Mouse (Mus musculus): ENCODE measurements around the gene AI481877. TPM values are rescaled to one million over a fixed set of nuclear protein-coding genes. Genes with fewer than 3 reads are reported as not detected.

AI481877 gene
- polyA plus RNA-seq, 1 experiment from 2014 or later, result not detected

GRCm38 (mm10) chr4:59007016-59007415 is 131.8 kb downstream of the AI481877 start:
- Histone ChIP-seq H3K27ac (replicated peaks; ENCODE audit: low read depth, low read length) (no peak overlapping the region), H3K27me3 (ENCODE audit: control insufficient read depth, insufficient read depth, low read length) (no peaks in the 10 kb centered on the region), H3K9ac (replicated peaks; ENCODE audit: low read length) (no peak overlapping the region), H3K36me3 (ENCODE audit: control insufficient read depth, insufficient read depth, low read length) (no peaks in the 10 kb centered on the region), H3K4me1 (ENCODE audit: control insufficient read depth, insufficient read depth, low read length) (peaks cover 18% of the 10 kb centered on the region), H3K4me3 (replicated peaks; ENCODE audit: low read depth, low read length) (no peak overlapping the region), H3K9me3 (ENCODE audit: control insufficient read depth, low read length) (no peaks in the 10 kb centered on the region), H3K4me2 (ENCODE audit: low read length) (no peak overlapping the region)
- ATAC-seq (ENCODE audit: low FRiP score, low TSS enrichment), result no peak
- 27% methylated on average over 6 of the region's 6 CpGs for WGBS
- no peak for DNase-seq

- H3K4me1 ChIP-seq (ENCODE audit: control insufficient read depth, insufficient read depth, low read length), result peaks cover 18% of the 10 kb centered on the region
- DNase-seq (no peak), ATAC-seq (ENCODE audit: low FRiP score, low TSS enrichment) (no peak)
- H3K4me2 ChIP-seq (ENCODE audit: low read length), result no peak overlapping the region
- 66% methylated on average over 8 of the region's 8 CpGs for WGBS
- H3K4me3 ChIP-seq (replicated peaks; ENCODE audit: low read depth, low read length), result no peak overlapping the region
- no peak overlapping the region for H3K27ac ChIP-seq (replicated peaks; ENCODE audit: low read depth, low read length)
- no peaks in the 10 kb centered on the region for H3K36me3 ChIP-seq (ENCODE audit: control insufficient read depth, insufficient read depth, low read length)
- H3K9me3 ChIP-seq (ENCODE audit: control insufficient read depth, low read length), result no peaks in the 10 kb centered on the region
- no peaks in the 10 kb centered on the region for H3K27me3 ChIP-seq (ENCODE audit: control insufficient read depth, insufficient read depth, low read length)
- no peak overlapping the region for H3K9ac ChIP-seq (replicated peaks; ENCODE audit: low read length)
Measured at GRCm38 (mm10) chr4:59006211-59006610, 132.6 kb downstream of the AI481877 start.

DNA sequence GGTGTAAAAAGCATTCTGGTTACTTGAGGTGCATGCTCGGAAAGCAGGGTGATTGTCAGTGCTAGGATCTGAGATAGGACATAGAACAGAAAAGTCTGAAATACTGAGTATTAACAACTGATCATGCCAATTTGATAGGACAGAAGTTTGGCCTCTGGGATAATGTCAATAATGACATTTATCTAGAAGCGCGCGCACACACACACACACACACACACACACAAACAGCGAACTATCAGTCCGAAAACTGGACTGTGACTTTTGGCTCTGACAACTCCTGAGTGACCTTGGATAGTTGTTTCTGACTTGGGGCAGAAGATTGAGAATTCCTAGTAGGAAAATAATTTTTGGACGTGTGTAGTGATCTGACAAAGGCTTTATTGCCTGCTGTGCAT is 135.0 kb downstream of the AI481877 start:
- Histone ChIP-seq H3K36me3 (ENCODE audit: control insufficient read depth, insufficient read depth, low read length) (no peaks in the 10 kb centered on the region), H3K9ac (replicated peaks; ENCODE audit: low read length) (peak overlapping the region; percentile 88), H3K9me3 (ENCODE audit: control insufficient read depth, low read length) (no peaks in the 10 kb centered on the region), H3K4me3 (replicated peaks; ENCODE audit: low read depth, low read length) (peak overlapping the region; percentile 91), H3K4me1 (ENCODE audit: control insufficient read depth, insufficient read depth, low read length) (peaks cover 18% of the 10 kb centered on the region), H3K27ac (replicated peaks; ENCODE audit: low read depth, low read length) (no peak overlapping the region), H3K27me3 (ENCODE audit: control insufficient read depth, insufficient read depth, low read length) (no peaks in the 10 kb centered on the region), H3K4me2 (ENCODE audit: low read length) (peak overlapping the region; percentile 74)
- DNase-seq, result no peak
- 43% methylated on average over 7 of the region's 7 CpGs for WGBS
- ATAC-seq (ENCODE audit: low FRiP score, low TSS enrichment), result no peak

GRCm38 (mm10) chr4:59002948-59003805 is 135.6 kb downstream of the AI481877 start, which contains the start of gene Gm20503:
Gene Gm20503 (plus strand): TSS chr4:59003210.
- Histone ChIP-seq H3K9me3 (ENCODE audit: control insufficient read depth, low read length) (no peaks in the 10 kb centered on the region), H3K27me3 (ENCODE audit: control insufficient read depth, insufficient read depth, low read length) (no peaks in the 10 kb centered on the region), H3K27ac (replicated peaks; ENCODE audit: low read depth, low read length) (peak within 1 kb of the TSS; percentile 90), H3K9ac (replicated peaks; ENCODE audit: low read length) (peak within 1 kb of the TSS; percentile 88), H3K4me3 (replicated peaks; ENCODE audit: low read depth, low read length) (peak within 1 kb of the TSS; percentile 91), H3K4me1 (ENCODE audit: control insufficient read depth, insufficient read depth, low read length) (peaks cover 18% of the 10 kb centered on the region), H3K36me3 (ENCODE audit: control insufficient read depth, insufficient read depth, low read length) (no peaks in the 10 kb centered on the region), H3K4me2 (ENCODE audit: low read length) (peak within 1 kb of the TSS; percentile 74)
- under 1% methylated on average over 74 of the region's 89 CpGs for WGBS
- DNase-seq (peak; percentile 98), ATAC-seq (ENCODE audit: low FRiP score, low TSS enrichment) (peak; percentile 98)

DNA sequence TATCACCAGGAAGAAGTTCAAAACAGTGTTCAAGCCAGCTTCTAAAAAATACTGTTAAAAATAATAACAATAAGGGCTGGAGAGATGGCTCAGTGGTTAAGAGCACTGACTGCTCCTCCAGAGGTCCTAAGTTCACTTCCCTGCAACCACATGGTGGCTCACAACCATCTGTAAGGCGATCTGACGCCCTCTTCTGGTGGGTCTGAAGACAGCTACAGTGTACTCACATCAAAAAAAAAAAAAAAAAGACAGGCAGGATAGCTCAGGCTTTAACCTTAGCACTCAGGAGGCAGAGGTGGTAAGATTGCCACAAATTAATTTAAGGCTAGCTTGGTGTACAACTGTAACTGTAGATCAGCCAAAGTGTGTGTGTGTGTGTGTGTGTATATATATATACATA is 138.2 kb downstream of the AI481877 start:
- Histone ChIP-seq H3K27me3 (ENCODE audit: control insufficient read depth, insufficient read depth, low read length) (no peaks in the 10 kb centered on the region), H3K9ac (replicated peaks; ENCODE audit: low read length) (no peak overlapping the region), H3K9me3 (ENCODE audit: control insufficient read depth, low read length) (no peaks in the 10 kb centered on the region), H3K27ac (replicated peaks; ENCODE audit: low read depth, low read length) (no peak overlapping the region), H3K4me2 (ENCODE audit: low read length) (no peak overlapping the region), H3K36me3 (ENCODE audit: control insufficient read depth, insufficient read depth, low read length) (no peaks in the 10 kb centered on the region), H3K4me1 (ENCODE audit: control insufficient read depth, insufficient read depth, low read length) (peaks cover 18% of the 10 kb centered on the region), H3K4me3 (replicated peaks; ENCODE audit: low read depth, low read length) (no peak overlapping the region)
- 0% methylated on average over 2 of the region's 2 CpGs for WGBS
- DNase-seq, result peak; percentile 25
- no peak for ATAC-seq (ENCODE audit: low FRiP score, low TSS enrichment)

GRCm38 (mm10) chr4:58999686-59000085 is 139.1 kb downstream of the AI481877 start:
- Histone ChIP-seq H3K9ac (replicated peaks; ENCODE audit: low read length) (no peak overlapping the region), H3K27me3 (ENCODE audit: control insufficient read depth, insufficient read depth, low read length) (no peaks in the 10 kb centered on the region), H3K4me3 (replicated peaks; ENCODE audit: low read depth, low read length) (no peak overlapping the region), H3K36me3 (ENCODE audit: control insufficient read depth, insufficient read depth, low read length) (no peaks in the 10 kb centered on the region), H3K4me2 (ENCODE audit: low read length) (no peak overlapping the region), H3K4me1 (ENCODE audit: control insufficient read depth, insufficient read depth, low read length) (peaks cover 13% of the 10 kb centered on the region), H3K9me3 (ENCODE audit: control insufficient read depth, low read length) (no peaks in the 10 kb centered on the region), H3K27ac (replicated peaks; ENCODE audit: low read depth, low read length) (no peak overlapping the region)
- ATAC-seq (ENCODE audit: low FRiP score, low TSS enrichment) (no peak), DNase-seq (peak; percentile 85)
- WGBS, result 4% methylated on average over 2 of the region's 2 CpGs

GRCm38 (mm10) chr4:58998688-58999087 is 140.1 kb downstream of the AI481877 start:
- no peak overlapping the region for H3K9ac ChIP-seq (replicated peaks; ENCODE audit: low read length)
- ATAC-seq (ENCODE audit: low FRiP score, low TSS enrichment), result no peak
- H3K27me3 ChIP-seq (ENCODE audit: control insufficient read depth, insufficient read depth, low read length), result no peaks in the 10 kb centered on the region
- 91% methylated on average over 1 of the region's 1 CpGs for WGBS
- H3K36me3 ChIP-seq (ENCODE audit: control insufficient read depth, insufficient read depth, low read length), result no peaks in the 10 kb centered on the region
- no peak overlapping the region for H3K4me3 ChIP-seq (replicated peaks; ENCODE audit: low read depth, low read length)
- no peak for DNase-seq
- H3K27ac ChIP-seq (replicated peaks; ENCODE audit: low read depth, low read length), result no peak overlapping the region
- no peak overlapping the region for H3K4me2 ChIP-seq (ENCODE audit: low read length)
- H3K4me1 ChIP-seq (ENCODE audit: control insufficient read depth, insufficient read depth, low read length), result peaks cover 3% of the 10 kb centered on the region; the same call in 1 of the 2 replicates
- H3K9me3 ChIP-seq (ENCODE audit: control insufficient read depth, low read length), result no peaks in the 10 kb centered on the region

DNA sequence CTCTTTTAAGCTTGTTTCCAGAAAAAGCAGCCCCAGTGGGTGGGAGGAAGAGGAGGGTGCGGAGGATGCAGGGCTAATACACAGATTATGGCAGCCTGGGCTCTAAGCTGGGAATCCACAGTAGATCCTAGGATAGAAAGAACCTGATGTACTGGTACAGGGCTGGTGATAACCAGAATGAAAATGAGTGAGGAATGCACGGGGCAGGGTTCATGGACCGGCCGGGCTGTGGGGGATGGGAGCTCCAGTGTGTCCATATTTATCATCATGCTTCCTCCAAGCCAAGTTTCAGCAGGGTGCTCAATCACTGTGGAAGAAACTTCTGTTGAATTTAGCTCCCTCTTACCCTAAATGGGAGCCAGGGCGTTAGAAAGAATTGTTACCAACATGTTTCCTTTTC is 141.7 kb downstream of the AI481877 start:
- H3K4me3 ChIP-seq (replicated peaks; ENCODE audit: low read depth, low read length), result no peak overlapping the region
- 87% methylated on average over 5 of the region's 5 CpGs for WGBS
- H3K9me3 ChIP-seq (ENCODE audit: control insufficient read depth, low read length), result no peaks in the 10 kb centered on the region
- no peaks in the 10 kb centered on the region for H3K27me3 ChIP-seq (ENCODE audit: control insufficient read depth, insufficient read depth, low read length)
- H3K4me2 ChIP-seq (ENCODE audit: low read length), result no peak overlapping the region
- H3K9ac ChIP-seq (replicated peaks; ENCODE audit: low read length), result no peak overlapping the region
- ATAC-seq (ENCODE audit: low FRiP score, low TSS enrichment) (no peak), DNase-seq (no peak)
- H3K27ac ChIP-seq (replicated peaks; ENCODE audit: low read depth, low read length), result no peak overlapping the region
- H3K4me1 ChIP-seq (ENCODE audit: control insufficient read depth, insufficient read depth, low read length), result no peaks in the 10 kb centered on the region
- H3K36me3 ChIP-seq (ENCODE audit: control insufficient read depth, insufficient read depth, low read length), result no peaks in the 10 kb centered on the region

DNA sequence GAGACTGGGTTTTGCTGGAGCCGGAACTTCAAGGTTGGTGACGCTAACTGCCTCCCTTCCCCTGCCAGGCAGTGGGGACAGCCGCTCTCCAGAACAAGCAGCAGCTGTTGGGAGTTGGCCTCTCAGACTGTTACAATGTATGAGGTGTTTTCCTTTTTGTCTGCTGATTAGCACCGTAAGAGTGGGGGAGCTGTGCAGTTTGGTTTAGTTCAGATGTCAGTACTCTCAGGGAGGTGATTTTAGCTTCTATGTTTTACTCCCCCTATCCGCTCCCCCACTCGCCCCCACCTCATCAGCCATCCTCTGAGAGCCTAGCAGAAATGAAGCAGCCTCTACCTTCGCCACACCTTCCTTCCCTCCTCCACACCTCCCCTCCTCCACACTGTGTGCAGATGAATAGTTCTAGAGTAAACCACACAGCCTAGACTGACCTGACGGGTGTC is 143.5 kb downstream of the AI481877 start:
- no peak overlapping the region for H3K9ac ChIP-seq (replicated peaks; ENCODE audit: low read length)
- DNase-seq, result no peak
- no peak overlapping the region for H3K27ac ChIP-seq (replicated peaks; ENCODE audit: low read depth, low read length)
- H3K4me3 ChIP-seq (replicated peaks; ENCODE audit: low read depth, low read length), result no peak overlapping the region
- 74% methylated on average over 8 of the region's 8 CpGs for WGBS
- H3K4me1 ChIP-seq (ENCODE audit: control insufficient read depth, insufficient read depth, low read length), result no peaks in the 10 kb centered on the region
- H3K36me3 ChIP-seq (ENCODE audit: control insufficient read depth, insufficient read depth, low read length), result no peaks in the 10 kb centered on the region
- no peak overlapping the region for H3K4me2 ChIP-seq (ENCODE audit: low read length)
- H3K9me3 ChIP-seq (ENCODE audit: control insufficient read depth, low read length), result no peaks in the 10 kb centered on the region
- H3K27me3 ChIP-seq (ENCODE audit: control insufficient read depth, insufficient read depth, low read length), result no peaks in the 10 kb centered on the region
- no peak for ATAC-seq (ENCODE audit: low FRiP score, low TSS enrichment)

All from midbrain, embryonic 14.5 days (tissue).